Mouse (Mus musculus): ENCODE results near the gene Prepl.

- TF ChIP-seq TCF12 (IDR thresholded peaks at IDR 0.05; ENCODE audit: insufficient read depth, poor library complexity, severe bottlenecking) = no peak
- TF ChIP-seq SRF (IDR thresholded peaks at IDR 0.05; ENCODE audit: control insufficient read depth, insufficient read length, low read depth) = no peak
- TF ChIP-seq E2F4 (IDR thresholded peaks at IDR 0.05; ENCODE audit: insufficient read depth) = no peak
- no peak for TF ChIP-seq POLR2A (IDR thresholded peaks at IDR 0.05; ENCODE audit: insufficient read length, low read depth)
- no peak for TF ChIP-seq USF1 (IDR thresholded peaks at IDR 0.05; ENCODE audit: low read depth)
- no peak for TF ChIP-seq POLR2AphosphoS2 (IDR thresholded peaks at IDR 0.05; ENCODE audit: insufficient read length, low read depth)
Observed at GRCm38 (mm10) chr17:85088401-85088800, 1.6 kb downstream of the Prepl start.
